Mouse (Mus musculus) C2C12 (cell line): Measurements from ENCODE around the gene Ubc. TPM values are rescaled to one million over a fixed set of nuclear protein-coding genes. Genes with fewer than 3 reads are reported as not detected.

Experiments
- H3K27me3 ChIP-seq: one replicate; pipeline ENCODE4 v1.6.1; 2011; ENCODE audit not compliant: control insufficient read depth, insufficient read depth, insufficient read length
- H3K36me3 ChIP-seq: one replicate; pipeline ENCODE4 v1.6.1; 2011; ENCODE audit not compliant: control insufficient read depth, insufficient read depth
- H3K4me3 ChIP-seq: one replicate; pipeline ENCODE4 v1.5.1; 2011; ENCODE audit warnings: mild to moderate bottlenecking, control low read depth; ENCODE audit not compliant: poor library complexity, insufficient read depth, severe bottlenecking
- H3K79me2 ChIP-seq: one replicate; pipeline ENCODE4 v1.6.1; 2011; ENCODE audit not compliant: control insufficient read depth, insufficient read depth
- H3K79me3 ChIP-seq: one replicate; pipeline ENCODE4 v1.6.1; 2011; ENCODE audit warnings: low read depth, control low read depth
- H3ac ChIP-seq: one replicate; pipeline ENCODE3; 2011; ENCODE audit warnings: low read depth; ENCODE audit not compliant: control insufficient read depth, insufficient read length
- CEBPB ChIP-seq: IDR thresholded peaks from one replicate; pipeline ENCODE4 v1.6.1; 2011; ENCODE audit warnings: low read depth, mild to moderate bottlenecking, control low read depth, moderate library complexity
- CTCF ChIP-seq: IDR thresholded peaks from one replicate; pipeline ENCODE4 v1.5.1; 2011; ENCODE audit not compliant: control insufficient read depth, insufficient read depth, insufficient read length
- FOSL1 ChIP-seq: IDR thresholded peaks from one replicate; pipeline ENCODE4 v1.8.0; 2011; ENCODE audit warnings: mild to moderate bottlenecking, low read length; ENCODE audit not compliant: poor library complexity, insufficient read depth, severe bottlenecking
- MAX ChIP-seq: IDR thresholded peaks from one replicate; pipeline ENCODE4 v1.6.1; 2011; ENCODE audit warnings: mild to moderate bottlenecking, control low read depth
- MYOD1 ChIP-seq: IDR thresholded peaks from one replicate; pipeline ENCODE4 v1.6.1; 2011; ENCODE audit warnings: low read depth; ENCODE audit not compliant: control insufficient read depth, insufficient read length
- MYOG ChIP-seq: IDR thresholded peaks from one replicate; pipeline ENCODE4 v1.6.1; 2011; ENCODE audit not compliant: control insufficient read depth, insufficient read length; ENCODE audit errors: extremely low read depth
- USF1 ChIP-seq: IDR thresholded peaks from one replicate; pipeline ENCODE4 v1.6.1; 2011; ENCODE audit warnings: low read depth, mild to moderate bottlenecking, control low read depth, moderate library complexity
- polyA plus RNA-seq: library from polyadenylated mRNA; unstranded; fragments of >200 nt; fragmentation: generic; extraction: Trizol; gene quantifications from one replicate; pipeline ENCODE4 v1.2.1, GENCODE M21; 2012; ENCODE audit warnings: missing spikeins

The Ubc gene
- polyA plus RNA-seq, 1 experiment, result 918 TPM

- Histone ChIP-seq H3K36me3 (no peaks in the 10 kb centered on the region), H3K79me2 (no peaks in the 10 kb centered on the region), H3K79me3 (no peaks in the 10 kb centered on the region), H3K4me3 (no peak overlapping the region), H3ac (no peak overlapping the region), H3K27me3 (no peaks in the 10 kb centered on the region)
- TF ChIP-seq FOSL1, result no peak
These were observed 32.3 kb downstream of the Ubc start for GRCm38 (mm10) chr5:125357543-125358269.

GRCm38 (mm10) chr5:125355650-125356049 lies 34.4 kb downstream of the Ubc start:
- Histone ChIP-seq H3K79me3 (no peaks in the 10 kb centered on the region), H3ac (no peak overlapping the region), H3K27me3 (no peaks in the 10 kb centered on the region), H3K36me3 (no peaks in the 10 kb centered on the region), H3K79me2 (no peaks in the 10 kb centered on the region), H3K4me3 (no peak overlapping the region)
- no peak for TF ChIP-seq CTCF
- TF ChIP-seq MYOG, result no peak
- no peak for TF ChIP-seq MAX
- no peak for TF ChIP-seq MYOD1
- TF ChIP-seq CEBPB, result no peak
- no peak for TF ChIP-seq FOSL1
- TF ChIP-seq USF1, result no peak

DNA sequence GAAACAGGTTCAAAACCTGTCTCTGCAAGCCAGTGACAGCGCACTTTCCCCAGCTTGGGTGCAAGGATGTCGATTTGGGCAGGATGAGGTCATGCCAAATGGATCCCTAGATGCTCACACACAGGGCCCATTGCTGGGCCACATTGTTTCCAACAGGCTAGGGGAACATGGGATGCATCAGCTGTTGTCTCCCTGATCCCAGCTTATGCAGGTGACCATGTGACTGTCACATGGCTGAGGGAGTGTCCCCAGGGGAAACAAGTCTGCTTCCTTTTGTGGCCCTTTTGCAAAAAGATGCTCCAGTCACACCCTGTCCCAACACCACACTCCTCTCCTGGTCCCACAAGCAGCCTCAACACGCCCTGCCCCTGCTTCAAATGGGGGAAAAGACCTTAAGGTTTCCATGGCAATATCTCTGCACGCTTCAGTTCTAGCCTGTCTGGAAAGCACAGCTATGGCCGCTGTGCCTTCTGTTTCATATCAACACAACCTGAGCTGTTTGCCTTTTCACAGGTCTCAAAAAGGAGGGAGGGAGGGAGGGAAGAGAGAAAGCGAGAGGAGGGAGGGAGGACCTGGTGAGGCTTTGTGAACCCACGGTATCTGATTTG lies 35.0 kb downstream of the Ubc start:
- Histone ChIP-seq H3K4me3 (no peak overlapping the region), H3K79me2 (no peaks in the 10 kb centered on the region), H3K79me3 (no peaks in the 10 kb centered on the region), H3ac (no peak overlapping the region), H3K27me3 (no peaks in the 10 kb centered on the region), H3K36me3 (no peaks in the 10 kb centered on the region)
- no peak for TF ChIP-seq MYOG

- TF ChIP-seq USF1 (no peak), MYOD1 (no peak)
- Histone ChIP-seq H3K79me2 (no peaks in the 10 kb centered on the region), H3ac (no peak overlapping the region), H3K4me3 (no peak overlapping the region), H3K27me3 (no peaks in the 10 kb centered on the region), H3K36me3 (no peaks in the 10 kb centered on the region), H3K79me3 (no peaks in the 10 kb centered on the region)
These were observed 37.2 kb downstream of the Ubc start for GRCm38 (mm10) chr5:125352781-125353294.

GRCm38 (mm10) chr5:125351939-125352338 lies 38.1 kb downstream of the Ubc start:
- Histone ChIP-seq H3K27me3 (no peaks in the 10 kb centered on the region), H3K79me3 (no peaks in the 10 kb centered on the region), H3ac (no peak overlapping the region), H3K36me3 (no peaks in the 10 kb centered on the region), H3K4me3 (no peak overlapping the region), H3K79me2 (no peaks in the 10 kb centered on the region)
- TF ChIP-seq USF1 (no peak), CEBPB (no peak), FOSL1 (no peak), MYOD1 (no peak), CTCF (no peak), MAX (no peak), MYOG (no peak)

- Histone ChIP-seq H3K27me3 (no peaks in the 10 kb centered on the region), H3K79me2 (no peaks in the 10 kb centered on the region), H3K36me3 (no peaks in the 10 kb centered on the region), H3ac (no peak overlapping the region), H3K79me3 (no peaks in the 10 kb centered on the region), H3K4me3 (no peak overlapping the region)
- TF ChIP-seq MYOG (no peak), FOSL1 (no peak), CEBPB (no peak), USF1 (no peak), MYOD1 (no peak), MAX (no peak), CTCF (no peak)
These were observed 38.9 kb downstream of the Ubc start for GRCm38 (mm10) chr5:125351057-125351456.
